Mouse (Mus musculus) neural tube, embryonic 14.5 days (tissue): ENCODE results near the gene Trim56. TPM values are rescaled to one million over a fixed set of nuclear protein-coding genes. Genes with fewer than 3 reads are reported as not detected.

ENCODE experiments used
- ATAC-seq: fragments of 200-750 bp; cut with Nextera tagmentation; 2 replicates; pipeline ENCODE4 v1.8.0; 2017; ENCODE audit warnings: low read depth, mild to moderate bottlenecking, moderate TSS enrichment, moderate library complexity
- H3K27ac ChIP-seq: fragments of 300-500 bp; sonication (generic); 2 replicates; pipeline ENCODE4 v1.5.1; 2014; ENCODE audit warnings: low read depth, mild to moderate bottlenecking, control low read depth, low read length, moderate library complexity, mixed read lengths
- H3K27me3 ChIP-seq: fragments of 300-500 bp; sonication (generic); 2 replicates; pipeline ENCODE4 v1.6.1; 2014; ENCODE audit warnings: low read length; ENCODE audit not compliant: control insufficient read depth, insufficient read depth
- H3K36me3 ChIP-seq: fragments of 300-500 bp; sonication (generic); 2 replicates; pipeline ENCODE4 v1.6.1; 2014; ENCODE audit warnings: low read length, mixed read lengths; ENCODE audit not compliant: control insufficient read depth, insufficient read depth
- H3K4me1 ChIP-seq: fragments of 300-500 bp; sonication (generic); 2 replicates; pipeline ENCODE4 v1.6.1; 2014; ENCODE audit warnings: low read length; ENCODE audit not compliant: control insufficient read depth, insufficient read depth
- H3K4me2 ChIP-seq: fragments of 300-500 bp; sonication (generic); 2 replicates; pipeline ENCODE4 v1.6.1; 2014; ENCODE audit warnings: mild to moderate bottlenecking, low read depth, low read length, control low read depth
- H3K4me3 ChIP-seq: fragments of 300-500 bp; sonication (generic); 2 replicates; pipeline ENCODE4 v1.5.1; 2014; ENCODE audit warnings: low read depth, low read length, control low read depth, mixed read lengths
- H3K9ac ChIP-seq: fragments of 300-500 bp; sonication (generic); replicated peaks from 2 replicates; pipeline ENCODE4 v1.6.1; 2014; ENCODE audit warnings: low read depth, mild to moderate bottlenecking, control low read depth, low read length, mixed read lengths
- H3K9me3 ChIP-seq: fragments of 300-500 bp; sonication (generic); 2 replicates; pipeline ENCODE4 v1.6.1; 2016; ENCODE audit warnings: low read length; ENCODE audit not compliant: control insufficient read depth
- WGBS: fragments of 180-500 bp; shearing (Covaris S2); extraction: QIAGEN DNeasy Blood & Tissue Kit; methylation state at CpG from one replicate; pipeline ENCODE4 v1.1.7; 2014; 5-methylcytosine and 5-hydroxymethylcytosine counted together
- polyA plus RNA-seq: library from polyadenylated mRNA; unstranded; fragments of >200 nt; fragmentation: Nextera tagmentation; extraction: Ambion mirVana; gene quantifications from 2 replicates; pipeline ENCODE4 v1.2.1, GENCODE M21; 2014

Gene Trim56
- polyA plus RNA-seq, 1 experiment from 2014 or later, result 2.1 TPM

GRCm38 (mm10) chr5:137075726-137076125 lies 40.3 kb downstream of the Trim56 start:
- no peaks in the 10 kb centered on the region for H3K27me3 ChIP-seq
- no peak overlapping the region for H3K4me3 ChIP-seq
- no peaks in the 10 kb centered on the region for H3K4me1 ChIP-seq
- H3K36me3 ChIP-seq, result no peaks in the 10 kb centered on the region
- H3K4me2 ChIP-seq, result no peak overlapping the region
- no peak overlapping the region for H3K27ac ChIP-seq
- no peaks in the 10 kb centered on the region for H3K9me3 ChIP-seq
- WGBS, result 80% methylated on average over 6 of the region's 6 CpGs
- no peak overlapping the region for H3K9ac ChIP-seq
- ATAC-seq, result no peak

GRCm38 (mm10) chr5:137074191-137074651 lies 41.8 kb downstream of the Trim56 start:
- ATAC-seq, result no peak
- H3K36me3 ChIP-seq, result no peaks in the 10 kb centered on the region
- no peaks in the 10 kb centered on the region for H3K4me1 ChIP-seq
- no peak overlapping the region for H3K9ac ChIP-seq
- no peaks in the 10 kb centered on the region for H3K27me3 ChIP-seq
- no peak overlapping the region for H3K4me2 ChIP-seq
- no peak overlapping the region for H3K27ac ChIP-seq
- WGBS, result 44% methylated on average over 6 of the region's 6 CpGs
- no peak overlapping the region for H3K4me3 ChIP-seq
- no peaks in the 10 kb centered on the region for H3K9me3 ChIP-seq

DNA sequence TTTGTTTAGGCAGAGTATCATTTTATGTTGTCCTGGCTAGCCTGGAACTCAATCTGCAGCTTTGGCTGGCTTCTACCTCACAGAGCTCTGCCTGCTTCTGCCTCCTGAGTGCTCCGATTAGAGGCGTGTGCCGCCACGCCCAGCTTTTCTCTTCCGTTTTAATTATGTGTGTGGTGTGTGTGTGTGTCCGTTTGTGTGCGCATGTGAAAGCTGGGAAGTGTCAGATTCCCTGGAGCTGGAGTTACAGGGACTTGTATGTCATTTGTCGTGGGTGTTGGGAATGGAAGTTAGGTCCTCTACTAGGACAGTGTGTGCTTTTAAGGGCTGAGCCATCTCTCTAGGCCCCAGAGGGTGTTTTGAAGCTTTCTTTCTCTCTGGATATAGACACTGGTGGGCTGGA lies 42.9 kb downstream of the Trim56 start:
- Histone ChIP-seq H3K4me2 (no peak overlapping the region), H3K9me3 (no peaks in the 10 kb centered on the region), H3K4me1 (no peaks in the 10 kb centered on the region), H3K4me3 (no peak overlapping the region), H3K27me3 (no peaks in the 10 kb centered on the region), H3K9ac (no peak overlapping the region), H3K27ac (no peak overlapping the region), H3K36me3 (no peaks in the 10 kb centered on the region)
- ATAC-seq, result no peak
- WGBS, result 97% methylated on average over 8 of the region's 8 CpGs

GRCm38 (mm10) chr5:137072079-137072960 lies 43.7 kb downstream of the Trim56 start, which contains the start of gene Serpine1:
TSS of gene Serpine1 (minus strand) at chr5:137072268.
- peak; percentile 82; the same call in 1 of the 2 replicates for ATAC-seq
- WGBS, result 19% methylated on average over 23 of the region's 23 CpGs
- peak within 1 kb of the TSS; percentile 20 for H3K4me3 ChIP-seq
- peak within 1 kb of the TSS; percentile 43 for H3K4me2 ChIP-seq
- no peaks in the 10 kb centered on the region for H3K4me1 ChIP-seq
- no peaks in the 10 kb centered on the region for H3K9me3 ChIP-seq
- H3K36me3 ChIP-seq, result no peaks in the 10 kb centered on the region
- H3K9ac ChIP-seq, result no peak within 1 kb of the TSS
- H3K27ac ChIP-seq, result no peak within 1 kb of the TSS
- no peaks in the 10 kb centered on the region for H3K27me3 ChIP-seq

DNA sequence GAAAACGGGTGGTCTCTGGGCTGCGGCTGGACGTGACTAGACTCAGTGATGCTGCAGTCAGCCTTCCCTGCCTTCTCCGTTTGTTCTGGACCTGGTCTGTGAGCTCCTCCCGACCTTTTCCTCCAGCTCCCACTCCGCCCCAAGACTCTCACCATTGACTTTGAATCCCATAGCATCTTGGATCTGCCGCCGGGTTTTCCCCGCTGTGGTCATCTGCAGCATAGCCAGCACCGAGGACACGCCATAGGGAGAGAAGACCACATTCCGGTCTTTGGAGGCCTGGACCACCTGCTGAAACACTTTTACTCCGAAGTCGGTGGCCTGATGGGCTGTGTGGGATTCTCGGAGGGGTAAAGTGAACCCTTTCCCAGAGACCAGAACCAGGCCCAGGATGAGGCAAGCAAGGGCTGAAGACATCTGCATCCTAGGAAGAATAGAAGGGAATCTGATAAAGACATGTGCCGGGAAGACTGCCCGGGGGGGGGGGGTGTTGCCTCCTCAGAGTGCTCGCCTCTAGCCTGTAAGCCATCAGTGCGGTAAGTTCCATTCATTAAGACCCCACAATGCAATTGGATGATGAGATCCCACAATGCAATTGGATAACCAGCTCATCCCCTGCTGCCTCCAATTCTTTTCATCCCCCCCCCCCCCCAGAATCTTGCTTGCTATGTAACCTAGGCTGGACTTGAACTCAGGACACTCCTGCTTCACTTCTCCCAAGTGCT lies 45.0 kb downstream of the Trim56 start:
- Histone ChIP-seq H3K27me3 (no peaks in the 10 kb centered on the region), H3K4me3 (no peak overlapping the region), H3K4me2 (no peak overlapping the region), H3K27ac (no peak overlapping the region), H3K9me3 (no peaks in the 10 kb centered on the region), H3K4me1 (no peaks in the 10 kb centered on the region), H3K9ac (no peak overlapping the region), H3K36me3 (no peaks in the 10 kb centered on the region)
- ATAC-seq, result no peak
- 84% methylated on average over 19 of the region's 19 CpGs for WGBS

DNA sequence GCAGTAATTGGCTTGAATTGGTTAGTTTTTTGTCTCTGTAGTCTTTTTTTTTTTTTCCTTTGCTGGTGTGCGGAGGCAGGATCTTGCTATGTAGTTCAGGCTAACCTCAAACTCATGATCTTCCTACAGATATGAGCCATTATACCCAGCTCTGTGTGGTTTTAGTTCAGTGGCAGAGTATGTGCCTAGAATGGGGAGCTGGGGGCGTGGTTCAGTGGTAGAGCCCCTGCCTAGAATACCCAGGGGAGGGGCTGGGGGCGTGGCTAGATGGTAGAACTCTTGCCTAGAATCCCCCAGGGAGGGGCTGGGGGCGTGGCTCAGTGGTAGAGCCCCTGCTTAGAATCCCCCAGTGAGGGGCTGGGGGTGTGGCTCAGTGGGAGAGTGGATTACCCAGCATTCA lies 47.3 kb downstream of the Trim56 start:
- Histone ChIP-seq H3K36me3 (no peaks in the 10 kb centered on the region), H3K9me3 (no peaks in the 10 kb centered on the region), H3K4me2 (no peak overlapping the region), H3K4me1 (no peaks in the 10 kb centered on the region), H3K27me3 (no peaks in the 10 kb centered on the region), H3K27ac (no peak overlapping the region), H3K4me3 (no peak overlapping the region), H3K9ac (no peak overlapping the region)
- ATAC-seq, result no peak
- 75% methylated on average over 4 of the region's 4 CpGs for WGBS

DNA sequence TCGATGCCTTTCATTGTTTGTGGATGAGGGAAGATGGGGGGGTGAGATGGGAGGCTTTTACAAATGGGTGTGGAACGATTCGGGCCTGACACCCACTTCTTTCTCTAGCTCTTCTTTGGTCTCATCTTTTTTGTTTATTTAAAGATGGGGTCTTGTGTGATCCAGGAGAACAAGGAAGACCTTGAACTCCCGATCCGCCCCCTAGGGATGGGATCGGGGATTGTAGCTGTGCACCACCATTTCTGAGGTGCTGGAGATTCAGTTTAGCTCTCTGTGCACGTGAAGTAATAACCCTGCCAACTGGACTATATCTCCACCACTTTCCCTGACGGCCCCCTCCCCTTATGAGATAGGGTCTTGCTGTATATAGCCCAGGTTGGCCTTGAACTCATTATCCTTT lies 50.1 kb downstream of the Trim56 start:
- Histone ChIP-seq H3K4me1 (no peaks in the 10 kb centered on the region), H3K9me3 (no peaks in the 10 kb centered on the region), H3K27ac (no peak overlapping the region), H3K4me3 (no peak overlapping the region), H3K36me3 (no peaks in the 10 kb centered on the region), H3K27me3 (no peaks in the 10 kb centered on the region), H3K4me2 (no peak overlapping the region), H3K9ac (no peak overlapping the region)
- 80% methylated on average over 8 of the region's 8 CpGs for WGBS
- ATAC-seq, result no peak

- H3K36me3 ChIP-seq, result no peaks in the 10 kb centered on the region
Measured at GRCm38 (mm10) chr5:137065454-137065853, 50.6 kb downstream of the Trim56 start.

DNA sequence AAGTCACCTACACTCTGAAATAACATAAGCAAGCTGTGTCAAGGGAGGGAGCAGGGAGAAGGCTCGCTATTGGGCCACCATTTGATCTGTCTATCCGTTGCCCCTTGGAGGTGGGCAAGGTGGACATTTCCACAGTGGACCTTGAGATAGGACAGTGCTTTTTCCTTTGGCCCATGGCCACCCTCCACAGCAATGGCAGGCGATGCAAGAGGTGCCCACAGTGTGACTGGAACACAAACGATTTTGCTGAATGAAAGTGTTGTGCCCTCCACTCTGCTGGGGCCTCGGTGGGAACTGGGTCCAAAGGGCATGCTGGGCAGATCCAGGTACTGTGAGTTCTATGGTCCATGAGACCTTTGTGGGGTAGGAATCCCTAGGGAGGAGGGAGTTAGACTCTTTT lies 53.4 kb downstream of the Trim56 start:
- Histone ChIP-seq H3K36me3 (no peaks in the 10 kb centered on the region), H3K4me1 (no peaks in the 10 kb centered on the region), H3K27me3 (no peaks in the 10 kb centered on the region), H3K4me3 (no peak overlapping the region), H3K4me2 (no peak overlapping the region), H3K27ac (no peak overlapping the region), H3K9me3 (no peaks in the 10 kb centered on the region), H3K9ac (no peak overlapping the region)
- 90% methylated on average over 5 of the region's 5 CpGs for WGBS
- ATAC-seq, result no peak

More at GRCm38 (mm10) chr5:137065454-137065853, 50.6 kb downstream of the Trim56 start:
- H3K4me2 ChIP-seq, result no peak overlapping the region
- H3K27ac ChIP-seq, result no peak overlapping the region
- no peak overlapping the region for H3K4me3 ChIP-seq
- 74% methylated on average over 6 of the region's 6 CpGs for WGBS
- no peaks in the 10 kb centered on the region for H3K9me3 ChIP-seq
- no peaks in the 10 kb centered on the region for H3K27me3 ChIP-seq
- no peak overlapping the region for H3K9ac ChIP-seq
- ATAC-seq, result no peak
- no peaks in the 10 kb centered on the region for H3K4me1 ChIP-seq
